Mouse (Mus musculus) forebrain, embryonic 14.5 days (tissue): ENCODE measurements at regions not wholly inside any gene's neighbourhood (a gene's known extent, or its start where the extent isn't known, plus 50 kb on each side); places are given as distances from the start of the nearest gene placed in this dataset.

Experiments used
- ATAC-seq: fragments of 200-750 bp; cut with Nextera tagmentation; 2 replicates; pipeline ENCODE4 v1.8.0; 2017; ENCODE audit warnings: mild to moderate bottlenecking, moderate library complexity
- DNase-seq: peaks from one replicate; pipeline ENCODE4 v3.0.0-alpha.2; 2015; ENCODE audit warnings: low spot score
- H3K27ac ChIP-seq: fragments of 300-500 bp; sonication (generic); 2 replicates; pipeline ENCODE4 v1.5.1; 2014; ENCODE audit warnings: low read depth, mild to moderate bottlenecking, control low read depth, low read length, moderate library complexity
- H3K27me3 ChIP-seq: fragments of 300-500 bp; sonication (generic); replicated peaks from 2 replicates; pipeline ENCODE4 v1.6.1; 2014; ENCODE audit warnings: low read length, control low read depth, mixed read lengths; ENCODE audit not compliant: control insufficient read depth, insufficient read depth
- H3K36me3 ChIP-seq: fragments of 300-500 bp; sonication (generic); 2 replicates; pipeline ENCODE4 v1.6.1; 2014; ENCODE audit warnings: low read length, control low read depth; ENCODE audit not compliant: control insufficient read depth, insufficient read depth
- H3K4me1 ChIP-seq: fragments of 300-500 bp; sonication (generic); 2 replicates; pipeline ENCODE4 v1.6.1; 2014; ENCODE audit warnings: antibody characterized with exemption, low read length, control low read depth; ENCODE audit not compliant: control insufficient read depth, insufficient read depth
- H3K4me2 ChIP-seq: fragments of 300-500 bp; sonication (generic); 2 replicates; pipeline ENCODE4 v1.6.1; 2014; ENCODE audit warnings: mild to moderate bottlenecking, control low read depth, low read length
- H3K4me3 ChIP-seq: fragments of 300-500 bp; sonication (generic); 2 replicates; pipeline ENCODE4 v1.5.1; 2014; ENCODE audit warnings: low read depth, low read length, control low read depth
- H3K9ac ChIP-seq: fragments of 300-500 bp; sonication (generic); 2 replicates; pipeline ENCODE4 v1.6.1; 2014; ENCODE audit warnings: mild to moderate bottlenecking, low read length, control low read depth, moderate library complexity
- H3K9me3 ChIP-seq: fragments of 300-500 bp; sonication (generic); replicated peaks from 2 replicates; pipeline ENCODE4 v1.6.1; 2016; ENCODE audit warnings: low read length, control low read depth, mixed read lengths; ENCODE audit not compliant: control insufficient read depth
- WGBS: fragments of 180-500 bp; shearing (Covaris S2); extraction: QIAGEN DNeasy Blood & Tissue Kit; methylation state at CpG from one replicate; pipeline ENCODE4 v1.1.7; 2014; 5-methylcytosine and 5-hydroxymethylcytosine counted together

DNA sequence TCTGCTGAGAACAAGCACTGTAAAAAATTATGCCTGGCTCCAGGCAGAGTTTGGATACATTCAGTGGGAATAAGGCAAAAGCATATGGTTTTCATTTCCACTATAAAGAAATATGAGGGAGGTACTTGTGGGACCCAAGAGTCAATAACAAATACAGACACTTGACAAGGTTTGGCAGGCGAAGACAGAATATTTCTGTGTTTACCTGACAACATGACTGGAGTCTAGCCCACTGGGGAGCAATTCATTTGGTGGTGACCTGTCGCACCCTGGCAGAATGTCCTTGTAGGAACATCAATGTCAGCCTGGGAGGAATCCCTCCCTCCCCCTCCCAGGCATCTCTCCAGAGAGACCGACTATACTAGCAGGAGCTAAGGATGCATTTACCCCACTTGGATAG is 276.8 kb downstream of the Maf start:
- Histone ChIP-seq H3K9ac (no peak overlapping the region), H3K4me1 (peaks cover 7% of the 10 kb centered on the region), H3K4me3 (no peak overlapping the region), H3K27me3 (no peaks in the 10 kb centered on the region), H3K27ac (no peak overlapping the region), H3K9me3 (no peaks in the 10 kb centered on the region), H3K4me2 (no peak overlapping the region), H3K36me3 (no peaks in the 10 kb centered on the region)
- DNase-seq (peak; percentile 60), ATAC-seq (no peak)
- WGBS = 71% methylated on average over 3 of the region's 3 CpGs

DNA sequence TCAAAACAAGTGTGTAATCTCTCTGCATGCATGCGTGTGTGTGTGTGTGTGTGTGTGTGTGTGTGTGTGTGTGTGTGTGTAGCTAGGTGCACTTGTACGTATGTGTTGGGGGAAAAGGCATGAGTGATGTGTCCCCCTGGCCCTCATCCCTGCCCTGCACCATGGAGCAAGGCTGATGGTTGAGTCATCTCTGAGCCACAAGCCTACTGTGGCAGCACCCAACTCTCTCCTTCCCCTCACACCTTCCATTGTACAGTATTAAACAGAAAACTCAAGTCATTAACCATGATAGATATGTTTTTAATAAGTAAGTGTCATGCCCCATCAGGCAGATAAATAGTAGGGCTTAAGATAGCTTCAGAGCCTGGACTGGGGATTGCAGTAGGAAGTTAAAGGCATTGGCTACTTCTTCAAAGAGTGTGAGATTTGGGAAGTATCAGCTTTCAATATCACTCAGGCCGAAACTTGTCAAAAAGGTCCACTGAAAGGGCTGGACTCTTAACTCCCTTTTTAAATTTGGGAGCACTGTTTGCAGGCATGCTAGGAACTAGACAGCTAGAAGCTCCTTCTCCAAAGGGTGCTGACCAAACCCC is 278.2 kb downstream of the Maf start:
- H3K4me2 ChIP-seq = no peak overlapping the region
- H3K9ac ChIP-seq = no peak overlapping the region
- peaks cover 12% of the 10 kb centered on the region for H3K4me1 ChIP-seq
- H3K27me3 ChIP-seq = no peaks in the 10 kb centered on the region
- no peak for DNase-seq
- no peaks in the 10 kb centered on the region for H3K9me3 ChIP-seq
- H3K4me3 ChIP-seq = no peak overlapping the region
- 60% methylated on average over 3 of the region's 3 CpGs for WGBS
- ATAC-seq = peak; percentile 30; the same call in 1 of the 2 replicates
- no peaks in the 10 kb centered on the region for H3K36me3 ChIP-seq
- H3K27ac ChIP-seq = no peak overlapping the region

DNA sequence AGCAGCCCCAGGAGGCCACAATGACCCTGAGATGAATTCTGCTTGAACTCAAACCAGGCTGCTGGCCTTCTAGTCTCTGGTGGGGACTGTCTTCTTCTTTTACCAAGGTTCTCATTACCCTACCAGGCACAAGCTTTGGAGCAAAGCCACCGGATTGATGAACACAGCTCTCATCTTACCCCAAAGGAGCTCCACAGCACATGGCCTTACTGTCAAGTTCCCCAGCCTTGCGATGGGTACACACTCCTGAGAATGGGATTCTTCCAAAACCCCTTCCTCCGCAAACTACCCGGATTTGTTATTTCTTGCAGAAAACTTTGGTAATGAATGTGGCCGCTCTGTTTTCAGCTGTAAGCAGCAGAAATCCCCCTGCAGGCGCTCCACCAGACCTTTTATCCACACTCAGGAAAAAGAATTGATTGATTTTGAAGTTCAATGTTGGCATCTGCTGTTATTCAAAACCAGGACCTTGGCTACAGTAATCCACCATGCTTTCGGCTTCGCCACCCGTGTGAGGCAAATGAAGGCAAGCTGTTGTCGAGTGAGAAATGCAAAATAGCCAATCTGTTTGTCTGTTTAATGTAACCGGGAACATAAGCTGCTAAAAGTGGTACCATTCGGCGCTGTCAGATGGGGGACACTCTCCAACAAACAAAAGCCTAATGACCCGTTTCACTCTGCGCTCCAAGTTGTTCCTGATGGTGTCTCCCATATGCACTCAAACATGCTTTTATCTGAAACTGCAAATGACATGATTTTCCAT is 278.9 kb downstream of the Maf start:
- WGBS = 37% methylated on average over 15 of the region's 15 CpGs
- ATAC-seq (peak; percentile 83), DNase-seq (peak; percentile 91)
- Histone ChIP-seq H3K4me2 (no peak overlapping the region), H3K9ac (no peak overlapping the region), H3K4me3 (no peak overlapping the region), H3K36me3 (no peaks in the 10 kb centered on the region), H3K27ac (no peak overlapping the region), H3K4me1 (peaks cover 12% of the 10 kb centered on the region), H3K9me3 (no peaks in the 10 kb centered on the region), H3K27me3 (no peaks in the 10 kb centered on the region)

DNA sequence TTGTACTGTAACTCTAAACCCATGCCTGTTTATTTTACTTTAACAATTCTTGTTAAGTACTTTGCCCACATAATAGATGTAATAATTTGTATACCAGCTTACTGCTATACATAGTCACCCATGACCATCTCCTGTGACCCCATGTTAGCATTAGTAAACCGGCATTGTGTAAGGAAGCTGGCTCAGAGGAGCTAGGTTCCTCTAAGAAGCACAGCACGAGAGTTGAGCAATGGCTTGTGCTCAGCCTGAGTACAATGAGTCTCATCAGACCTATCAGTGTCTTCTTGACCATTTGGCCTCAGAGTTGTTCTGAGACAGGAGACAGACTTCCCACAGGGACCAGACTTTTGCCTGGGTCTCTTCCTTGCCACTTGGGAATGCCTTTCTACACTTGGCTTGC is 279.6 kb downstream of the Maf start:
- Histone ChIP-seq H3K9me3 (no peaks in the 10 kb centered on the region), H3K4me2 (no peak overlapping the region), H3K4me1 (peaks cover 12% of the 10 kb centered on the region), H3K4me3 (no peak overlapping the region), H3K9ac (no peak overlapping the region), H3K27ac (no peak overlapping the region), H3K27me3 (no peaks in the 10 kb centered on the region), H3K36me3 (no peaks in the 10 kb centered on the region)
- no peak for ATAC-seq
- 90% methylated on average over 2 of the region's 2 CpGs for WGBS
- no peak for DNase-seq

DNA sequence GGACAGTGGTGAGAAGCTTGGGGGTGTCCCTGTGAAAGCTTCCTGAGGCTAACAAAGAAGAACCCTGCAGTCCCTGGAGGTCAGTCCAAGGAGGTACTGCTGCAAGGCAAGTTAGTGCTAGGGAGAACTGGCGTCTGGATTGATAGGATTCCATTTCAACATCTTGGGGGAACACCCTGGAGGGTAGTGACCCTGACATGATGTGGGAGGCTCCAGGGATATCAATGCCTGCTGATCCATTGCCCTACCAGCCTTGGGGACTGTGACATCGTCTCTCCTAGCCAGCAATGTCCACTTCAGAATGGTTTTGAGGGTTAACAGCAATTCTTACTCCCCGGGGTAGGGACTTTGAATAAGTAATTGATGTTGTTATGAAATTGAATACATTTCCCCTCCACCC is 280.1 kb downstream of the Maf start:
- H3K27me3 ChIP-seq = no peaks in the 10 kb centered on the region
- no peak overlapping the region for H3K4me3 ChIP-seq
- WGBS = 68% methylated on average over 3 of the region's 3 CpGs
- no peak overlapping the region for H3K9ac ChIP-seq
- H3K9me3 ChIP-seq = no peaks in the 10 kb centered on the region
- DNase-seq (no peak), ATAC-seq (no peak)
- no peak overlapping the region for H3K4me2 ChIP-seq
- H3K36me3 ChIP-seq = no peaks in the 10 kb centered on the region
- H3K27ac ChIP-seq = no peak overlapping the region
- H3K4me1 ChIP-seq = peaks cover 11% of the 10 kb centered on the region

DNA sequence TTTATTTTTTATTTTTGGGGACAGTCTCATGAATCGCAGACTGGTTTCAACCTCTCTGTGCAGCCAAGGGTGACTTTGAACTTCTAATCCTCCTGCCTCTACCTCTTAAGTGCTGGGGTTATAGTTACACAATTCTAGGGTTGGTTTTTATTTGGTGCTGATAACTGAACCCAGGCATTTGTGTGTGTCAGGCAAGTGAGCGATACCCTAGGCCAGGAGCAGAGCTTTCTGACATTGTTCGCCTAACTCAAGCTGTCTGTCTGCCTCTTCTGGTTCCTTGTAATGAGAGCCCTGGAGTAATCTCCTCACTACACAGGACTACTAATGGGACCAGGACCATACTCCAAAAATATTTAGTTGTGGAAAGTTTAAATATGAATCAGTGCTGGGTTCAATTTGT is 281.1 kb downstream of the Maf start:
- ATAC-seq (no peak), DNase-seq (no peak)
- Histone ChIP-seq H3K4me1 (peaks cover 10% of the 10 kb centered on the region), H3K4me3 (no peak overlapping the region), H3K36me3 (no peaks in the 10 kb centered on the region), H3K27me3 (no peaks in the 10 kb centered on the region), H3K27ac (no peak overlapping the region), H3K4me2 (no peak overlapping the region), H3K9ac (no peak overlapping the region), H3K9me3 (no peaks in the 10 kb centered on the region)
- WGBS = 86% methylated on average over 3 of the region's 3 CpGs

DNA sequence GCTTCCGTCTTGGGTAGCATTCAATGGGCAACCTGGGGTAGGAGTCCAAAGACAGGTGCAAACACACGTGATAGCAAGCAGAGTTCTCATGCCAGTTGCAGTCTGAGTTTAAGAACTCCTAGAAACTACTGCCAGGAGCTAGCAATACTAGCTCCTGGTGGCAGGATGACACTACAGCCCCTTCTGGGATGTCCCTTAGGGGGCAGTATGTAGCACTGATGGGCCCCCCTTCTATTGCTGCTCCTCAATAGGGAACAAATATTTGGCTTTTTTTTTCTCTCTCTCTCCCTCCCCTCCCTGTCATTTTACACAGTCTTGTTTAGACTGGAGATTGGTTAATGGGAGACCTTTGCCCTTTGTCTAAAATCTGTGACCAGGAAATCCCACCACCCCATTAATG is 282.2 kb downstream of the Maf start:
- no peak overlapping the region for H3K4me2 ChIP-seq
- ATAC-seq = no peak
- H3K4me3 ChIP-seq = no peak overlapping the region
- no peak for DNase-seq
- 23% methylated on average over 2 of the region's 2 CpGs for WGBS
- peaks cover 10% of the 10 kb centered on the region for H3K4me1 ChIP-seq
- H3K27ac ChIP-seq = no peak overlapping the region
- H3K27me3 ChIP-seq = no peaks in the 10 kb centered on the region
- H3K36me3 ChIP-seq = no peaks in the 10 kb centered on the region
- no peak overlapping the region for H3K9ac ChIP-seq
- H3K9me3 ChIP-seq = no peaks in the 10 kb centered on the region

DNA sequence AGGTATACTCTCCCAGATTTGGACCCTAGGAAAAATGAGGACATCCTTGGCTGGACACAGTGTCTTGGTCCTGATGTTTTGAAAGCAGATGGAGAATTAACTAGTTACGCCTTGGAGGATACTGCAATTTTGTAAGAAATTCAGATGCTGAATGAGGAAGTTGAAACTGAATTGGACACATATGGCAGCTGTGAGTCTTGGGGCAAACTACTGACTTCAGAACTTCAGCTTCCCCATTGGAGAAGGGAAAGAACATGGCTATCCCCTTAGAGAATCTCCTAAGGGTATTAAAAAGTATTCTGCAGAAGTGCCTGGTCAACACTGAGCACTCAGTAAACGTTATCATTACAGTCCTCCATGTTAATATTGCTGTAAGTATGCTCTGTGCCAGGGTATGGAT is 283.9 kb downstream of the Maf start:
- DNase-seq = no peak
- ATAC-seq = no peak
- no peak overlapping the region for H3K4me2 ChIP-seq
- WGBS = 89% methylated on average over 2 of the region's 2 CpGs
- H3K9ac ChIP-seq = no peak overlapping the region
- peaks cover 10% of the 10 kb centered on the region for H3K4me1 ChIP-seq
- H3K27ac ChIP-seq = no peak overlapping the region
- H3K9me3 ChIP-seq = no peaks in the 10 kb centered on the region
- no peak overlapping the region for H3K4me3 ChIP-seq
- no peaks in the 10 kb centered on the region for H3K36me3 ChIP-seq
- no peaks in the 10 kb centered on the region for H3K27me3 ChIP-seq

DNA sequence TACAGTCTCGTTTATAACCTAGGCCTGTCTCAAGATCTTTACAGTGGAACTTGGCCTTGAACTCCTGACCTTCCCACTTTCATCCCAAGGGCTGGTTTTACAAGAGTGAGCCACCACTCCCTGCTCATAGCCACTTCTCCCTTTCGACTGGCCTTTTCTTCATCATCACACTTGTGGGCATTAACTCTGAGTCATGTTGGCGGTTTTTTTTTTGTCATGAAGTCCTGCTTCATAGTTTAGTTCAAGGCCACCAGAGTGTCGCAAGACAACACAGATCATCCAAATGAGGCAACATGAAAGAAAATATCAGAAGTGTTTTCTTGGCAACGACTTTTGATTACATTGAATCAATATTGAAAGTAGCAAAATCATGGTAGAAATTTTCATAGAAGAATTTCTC is 284.5 kb downstream of the Maf start:
- no peaks in the 10 kb centered on the region for H3K9me3 ChIP-seq
- H3K4me1 ChIP-seq = peaks cover 7% of the 10 kb centered on the region
- WGBS = 88% methylated on average over 5 of the region's 5 CpGs
- DNase-seq (no peak), ATAC-seq (no peak)
- no peaks in the 10 kb centered on the region for H3K27me3 ChIP-seq
- no peak overlapping the region for H3K4me3 ChIP-seq
- H3K27ac ChIP-seq = no peak overlapping the region
- no peaks in the 10 kb centered on the region for H3K36me3 ChIP-seq
- no peak overlapping the region for H3K9ac ChIP-seq
- H3K4me2 ChIP-seq = no peak overlapping the region
